ENCODE assay signal across 13 mouse cellular contexts in the genomic region with DNA sequence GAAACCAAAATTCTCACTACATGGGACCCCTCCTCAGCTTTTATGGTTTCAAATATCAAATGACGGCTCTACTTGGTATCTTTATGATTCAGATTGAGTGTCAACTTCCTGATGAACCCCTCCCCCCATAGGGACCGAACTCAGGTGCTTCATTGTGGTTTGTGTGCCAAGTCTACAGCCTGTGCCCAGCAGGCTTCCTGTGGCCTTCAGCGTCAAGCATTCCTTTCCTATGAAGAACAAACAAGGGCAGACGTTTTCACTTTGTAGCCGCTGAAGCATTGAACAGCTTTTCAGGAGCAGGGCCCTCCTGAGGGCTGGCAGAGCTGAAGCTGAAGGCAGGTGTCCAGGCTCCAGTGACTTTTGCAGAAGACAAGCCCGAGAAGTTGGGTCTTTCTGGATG. TPM values are rescaled to one million over a fixed set of nuclear protein-coding genes. Genes with fewer than 3 reads are reported as not detected.
DNase-seq lines count a peak whose midpoint lies in the region; ATAC-seq and TF ChIP-seq lines count a peak whose summit lies in the region.
"Had no signal": no experiment of that assay in that cellular context is flagged by ENCODE, and none has a peak within 500 bp of the region (broad histone marks: within the 10 kb centered on the region; RNA-seq: fewer than 3 reads in every experiment).

No protein-coding gene starts in this region.

- CTCF ChIA-PET in Patski (lab: Charles Lee) = interaction anchor here (0.8 to 2.0 kb wide), 3 partner anchors 10 to 239 kb away, joined by 3 to 5 read pairs (median 5); no protein-coding TSS in a partner anchor

- ATAC-seq in cerebellum, adult (ENCODE audit: insufficient number of reproducible peaks, low FRiP score, low TSS enrichment) = no peak
- peak; percentile 64 for ATAC-seq in Patski

- no peak for TF ChIP-seq POLR2A in kidney, adult 2 months (IDR thresholded peaks at IDR 0.05; ENCODE audit: low read depth, low read length)

- in situ Hi-C loops in Patski (cut with MboI; ENCODE audit: low pct_unique_long_range_greater_than_20kb) = loop anchor here (5.0 kb wide), 1 partner anchor 614 kb away; no protein-coding TSS in a partner anchor

- no peak overlapping the region for H3K4me3 ChIP-seq in kidney, adult 2 months (ENCODE audit: insufficient read depth, low read depth, low read length)
- H3K4me3 ChIP-seq: erythroblast, embryonic 14.5 days; neural tube, embryonic 13.5 days had no signal

- H3K27ac ChIP-seq in kidney, adult 2 months (ENCODE audit: insufficient read depth, low read depth, low read length) = no peak overlapping the region
- H3K27ac ChIP-seq: neural tube, embryonic 13.5 days had no signal

- no peaks in the 10 kb centered on the region for H3K27me3 ChIP-seq in kidney, adult 2 months (replicated peaks; ENCODE audit: control insufficient read depth, insufficient read depth, low read length)
- H3K27me3 ChIP-seq in Patski = no peaks in the 10 kb centered on the region
- H3K27me3 ChIP-seq: CH12.LX; neural tube, embryonic 13.5 days had no signal

- POLR2A ChIA-PET in Patski (lab: Charles Lee) = interaction anchor here (1.6 kb wide), 1 partner anchor 610 kb away, joined by 5 read pairs; no protein-coding TSS in a partner anchor

- TF ChIP-seq CTCF in kidney, adult 2 months (conservative IDR thresholded peaks at IDR 0.05; ENCODE audit: insufficient read depth, insufficient read length, low read depth, low read length) = no peak
- no peak for TF ChIP-seq CTCF in Patski (IDR thresholded peaks at IDR 0.05)

- H3K36me3 ChIP-seq in kidney, adult 2 months (ENCODE audit: control insufficient read depth, insufficient read depth, low read length) = no peaks in the 10 kb centered on the region; the same call in 1 of the 2 replicates

- no peaks in the 10 kb centered on the region for H3K4me1 ChIP-seq in kidney, adult 2 months (ENCODE audit: control insufficient read depth, insufficient read depth, low read length)

- DNase-seq in cerebellum, postnatal 25 days = peak; percentile 36 to 38
- peak; percentile 48 for DNase-seq in kidney, adult 2 months
- no peak for DNase-seq in kidney, adult 9 months
- DNase-seq in Patski (ENCODE audit: low read depth, low spot score) = no peak
- DNase-seq in lung, postnatal 25 days (ENCODE audit: low spot score) = peak; percentile 42
- DNase-seq in right cerebral cortex, postnatal 4 days = no peak
- DNase-seq in ovary, postnatal 36 days (ENCODE audit: low spot score) = no peak
- DNase-seq: right cerebral cortex, adult 18-20 months; thymus, postnatal 25 days had no signal

- 24% methylated on average over 6 of the region's 6 CpGs for WGBS in kidney, adult 2 months

RNA-seq across cellular contexts. Expression of a gene that starts 9.6 kb away (rescaled TPM):
- 53.0 and 61.6 TPM in 2 replicates for polyA plus RNA-seq in kidney, adult 2 months (2012; rRNA removed)
- 105 TPM for polyA plus RNA-seq in Patski (2021)

Comparison
In these comparisons a context has a peak if more than half of its experiments do, and no peak if none do; other contexts are left out.
1. DNase-seq: peak in cerebellum, postnatal 25 days (2 of 2), kidney, adult 2 months (single experiment) and lung, postnatal 25 days (single experiment); none in kidney, adult 9 months (single experiment), Patski (single experiment), right cerebral cortex, postnatal 4 days (single experiment) and ovary, postnatal 36 days (single experiment).